Mouse (Mus musculus): ENCODE measurements around the gene Gm42372.

The Gm42372 gene

DNA sequence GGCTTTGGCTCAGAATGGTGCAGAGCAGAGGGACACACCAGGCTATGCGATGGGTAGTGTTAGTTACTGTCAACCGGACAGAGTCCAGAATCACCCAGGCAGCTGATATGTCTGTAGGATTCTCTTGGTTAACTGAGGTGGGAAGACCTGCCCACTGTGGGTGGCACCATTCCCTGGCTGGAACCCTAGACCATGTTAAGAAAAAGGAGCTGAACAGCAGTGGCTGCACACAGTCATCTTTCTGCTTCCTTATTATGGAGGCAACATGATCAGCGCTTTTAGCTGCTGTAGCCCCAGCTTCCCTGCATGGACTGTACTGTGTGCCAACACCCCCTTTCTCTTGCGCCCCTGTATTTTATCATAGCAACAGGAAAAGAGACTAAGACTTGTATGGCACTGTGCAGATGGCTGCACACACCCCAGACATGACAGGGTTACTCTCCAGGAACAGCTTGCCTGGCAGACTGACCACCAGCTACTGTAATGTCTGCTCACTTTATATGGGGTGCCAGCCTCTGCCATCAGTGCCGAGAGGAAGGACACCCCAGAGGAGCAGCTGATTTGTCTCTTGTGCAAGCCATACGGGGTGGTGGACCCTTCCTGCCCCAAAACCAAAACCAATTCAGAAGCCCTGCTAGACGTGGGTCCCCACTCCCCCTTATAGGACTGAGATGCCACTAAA is 29.2 kb downstream of the Gm42372 start:
- no peak for TF ChIP-seq GATA4 (IDR thresholded peaks at IDR 0.05; ENCODE audit: insufficient replicate concordance, low read length)

GRCm38 (mm10) chr7:17015381-17015780 is 32.5 kb downstream of the Gm42372 start:
- no peak for TF ChIP-seq GATA4 (IDR thresholded peaks at IDR 0.05; ENCODE audit: insufficient replicate concordance, low read length)

- no peak; the same call in 1 of the 2 replicates for TF ChIP-seq GATA4 (IDR thresholded peaks at IDR 0.05; ENCODE audit: insufficient replicate concordance, low read length)
Observed at GRCm38 (mm10) chr7:17017036-17017435, 34.1 kb downstream of the Gm42372 start.

GRCm38 (mm10) chr7:17017921-17018320 is 35.0 kb downstream of the Gm42372 start:
- no peak for TF ChIP-seq GATA4 (IDR thresholded peaks at IDR 0.05; ENCODE audit: insufficient replicate concordance, low read length)

DNA sequence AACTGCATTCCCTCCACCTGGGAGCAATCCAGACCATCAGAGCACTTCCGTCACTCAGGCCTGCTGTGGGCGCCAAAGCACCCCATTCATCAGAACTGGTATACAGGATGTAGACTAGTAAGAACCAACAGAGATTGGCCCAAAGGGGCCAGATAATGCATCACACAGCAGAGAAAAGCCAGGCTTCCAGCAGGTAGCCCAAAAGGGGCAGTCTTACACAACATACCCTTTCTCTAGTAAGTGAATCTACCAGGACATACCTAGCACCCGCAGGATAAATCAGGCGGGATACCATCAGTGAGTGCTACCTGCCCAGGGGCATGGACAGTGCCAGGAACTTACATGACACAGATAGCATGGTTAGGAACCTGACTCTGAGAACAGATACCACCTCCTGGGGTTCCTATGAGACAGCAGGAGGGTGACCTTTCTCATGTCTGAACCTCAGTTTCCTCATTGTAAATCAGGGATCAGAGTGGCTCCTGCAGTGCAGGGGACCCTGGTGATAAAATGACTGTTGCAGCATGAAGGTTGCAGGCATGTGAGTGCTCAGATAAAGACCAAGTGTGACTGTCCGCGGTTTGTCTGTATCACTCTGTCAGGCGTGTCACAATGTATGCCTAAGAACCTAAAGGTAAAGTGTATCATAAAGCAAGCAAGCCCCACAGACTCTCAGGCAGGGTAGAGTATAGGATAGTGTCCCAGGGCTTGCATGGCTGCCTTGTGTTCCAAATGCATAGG is 36.7 kb downstream of the Gm42372 start:
- TF ChIP-seq GATA4 (IDR thresholded peaks at IDR 0.05; ENCODE audit: insufficient replicate concordance, low read length): no peak

GRCm38 (mm10) chr7:17022176-17022575 is 39.3 kb downstream of the Gm42372 start:
- TF ChIP-seq GATA4 (IDR thresholded peaks at IDR 0.05; ENCODE audit: insufficient replicate concordance, low read length): no peak

- no peak; the same call in 1 of the 2 replicates for TF ChIP-seq GATA4 (IDR thresholded peaks at IDR 0.05; ENCODE audit: insufficient replicate concordance, low read length)
Observed at GRCm38 (mm10) chr7:17023701-17024100, 40.8 kb downstream of the Gm42372 start.

DNA sequence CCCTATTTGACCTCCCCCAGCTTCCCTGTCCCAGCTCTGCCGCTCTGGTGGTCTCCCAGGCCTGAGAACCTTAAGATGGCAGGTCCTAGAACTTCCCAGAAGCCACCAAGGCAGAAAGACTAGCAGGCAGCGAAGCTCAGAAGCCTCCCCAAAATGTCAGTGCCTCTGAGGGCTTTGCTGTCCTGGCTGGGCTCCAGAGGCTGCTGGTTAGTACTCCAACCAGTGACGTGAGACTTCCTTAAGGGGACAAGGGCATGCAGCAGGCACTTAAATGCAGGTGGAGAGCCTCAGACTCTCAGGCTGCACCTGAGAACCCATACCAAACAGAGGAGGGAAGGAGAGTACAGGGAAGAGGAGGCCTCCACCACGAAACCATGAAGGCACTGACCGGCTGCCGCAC is 41.3 kb downstream of the Gm42372 start:
- TF ChIP-seq GATA4 (IDR thresholded peaks at IDR 0.05; ENCODE audit: insufficient replicate concordance, low read length): no peak

GRCm38 (mm10) chr7:17024814-17025504 is 42.1 kb downstream of the Gm42372 start:
- TF ChIP-seq GATA4 (IDR thresholded peaks at IDR 0.05; ENCODE audit: insufficient replicate concordance, low read length): no peak

- TF ChIP-seq GATA4 (IDR thresholded peaks at IDR 0.05; ENCODE audit: insufficient replicate concordance, low read length): no peak
Observed at GRCm38 (mm10) chr7:17025505-17025894, 42.6 kb downstream of the Gm42372 start.

- no peak for TF ChIP-seq GATA4 (IDR thresholded peaks at IDR 0.05; ENCODE audit: insufficient replicate concordance, low read length)
Observed at GRCm38 (mm10) chr7:17025896-17026622, 43.2 kb downstream of the Gm42372 start.

GRCm38 (mm10) chr7:17026710-17027587 is 44.1 kb downstream of the Gm42372 start:
- TF ChIP-seq GATA4 (IDR thresholded peaks at IDR 0.05; ENCODE audit: insufficient replicate concordance, low read length): no peak

DNA sequence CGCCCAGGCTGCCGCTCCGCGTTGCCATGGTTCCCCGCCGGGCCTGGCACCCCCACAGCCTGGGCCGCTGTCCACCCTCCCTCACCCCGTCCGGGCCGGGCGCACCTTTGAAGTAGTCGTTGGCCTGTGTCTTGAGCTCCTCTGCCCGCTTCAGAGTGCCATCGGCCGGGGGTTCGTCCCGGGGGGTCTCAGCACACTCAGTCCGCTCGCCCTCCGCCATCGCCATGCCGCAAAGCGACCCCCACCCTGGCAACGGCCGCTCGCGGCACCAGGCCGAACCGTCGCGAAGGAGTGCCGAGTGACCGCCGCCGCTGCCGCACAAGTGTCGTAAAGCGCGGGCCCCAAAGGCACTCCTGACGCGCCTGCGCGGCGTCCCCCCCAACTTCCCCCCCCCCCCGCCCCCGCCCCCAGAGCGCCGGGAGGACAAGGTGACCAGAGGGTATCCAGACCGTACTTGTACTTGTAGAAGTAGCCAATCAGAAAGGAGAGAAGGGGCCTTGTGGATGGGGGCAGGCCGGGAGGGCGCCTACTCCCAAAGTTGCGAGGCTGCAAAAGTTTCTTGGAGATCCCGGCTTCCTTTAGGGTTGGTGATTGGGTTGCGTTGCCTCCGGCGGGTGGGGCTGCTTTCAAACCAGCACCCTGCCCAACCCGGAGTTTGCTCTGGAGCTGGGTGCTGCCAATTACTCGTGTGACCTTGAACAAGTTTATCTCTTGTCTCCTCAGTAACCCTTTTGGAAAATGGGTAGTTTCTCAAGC is 44.9 kb downstream of the Gm42372 start, which contains the start of gene Ppp5c:
TSS of gene Ppp5c (minus strand) at position 337 of the 756 bp plus-strand sequence.
- peak; percentile 48; the same call in 1 of the 2 replicates for TF ChIP-seq GATA4 (IDR thresholded peaks at IDR 0.05; ENCODE audit: insufficient replicate concordance, low read length)

Measured in liver, adult (tissue).